13 mouse cellular contexts compared by ENCODE assay signal in the genomic region with DNA sequence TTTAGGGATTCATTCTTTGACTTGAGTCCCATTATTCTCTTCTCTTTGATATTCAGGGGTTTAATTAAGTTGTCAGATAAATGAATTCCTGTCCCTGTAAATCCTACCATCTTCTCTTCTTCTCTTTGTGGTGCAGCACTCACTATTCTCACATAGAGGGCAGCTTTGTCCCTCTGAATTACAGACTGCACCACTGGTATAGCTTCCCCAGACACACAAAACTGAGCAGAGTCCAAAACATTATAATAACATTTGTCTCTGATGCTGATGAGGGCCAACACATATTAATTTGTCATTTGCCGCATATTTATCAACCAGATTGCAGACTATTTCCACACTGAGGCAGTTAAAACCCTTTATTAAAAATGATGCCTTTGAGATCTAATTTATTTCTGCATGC.
DNase-seq lines count a peak whose midpoint lies in the region; ATAC-seq lines count a peak whose summit lies in the region.
"Had no signal": no experiment of that assay in that cellular context is flagged by ENCODE, and none has a peak within 500 bp of the region (broad histone marks: within the 10 kb centered on the region; RNA-seq: fewer than 3 reads in every experiment).

No protein-coding gene starts in this region.

- no peak for DNase-seq in forebrain, embryonic 10.5 days (ENCODE audit: extremely low spot score, low spot score)
- no peak for DNase-seq in neural tube, embryonic 10.5 days (ENCODE audit: extremely low spot score, low spot score)
- DNase-seq in layer of hippocampus, adult 9-10 months (ENCODE audit: low spot score): peak; percentile 13
- DNase-seq in left cerebral cortex, adult 18-20 months (ENCODE audit: low spot score in 2 of 2): no peak
- no peak for DNase-seq in frontal cortex, postnatal 14 days (ENCODE audit: low spot score in 2 of 2)
- DNase-seq: heart, adult 11 months; liver, postnatal 0 days had no signal

- peak; percentile 90 for ATAC-seq in forebrain, embryonic 13.5 days
- peak; percentile 79; the same call in 1 of the 2 replicates for ATAC-seq in neural tube, embryonic 13.5 days (ENCODE audit: low read depth)
- no peak for ATAC-seq in activated CD4-positive, CD25-positive, alpha-beta regulatory T cell, adult 4 months
- ATAC-seq: liver, postnatal 0 days had no signal

- no peak overlapping the region for H3K4me2 ChIP-seq in forebrain, embryonic 13.5 days
- no peak overlapping the region for H3K4me2 ChIP-seq in neural tube, embryonic 13.5 days
- H3K4me2 ChIP-seq: embryonic facial prominence, embryonic 12.5 days; limb, embryonic 13.5 days had no signal

- no peaks in the 10 kb centered on the region for H3K36me3 ChIP-seq in forebrain, embryonic 13.5 days (ENCODE audit: poor library complexity, severe bottlenecking)
- no peaks in the 10 kb centered on the region for H3K36me3 ChIP-seq in forebrain, embryonic 10.5 days (replicated peaks)
- H3K36me3 ChIP-seq in neural tube, embryonic 13.5 days: no peaks in the 10 kb centered on the region
- H3K36me3 ChIP-seq: embryonic facial prominence, embryonic 12.5 days; G1E; limb, embryonic 13.5 days had no signal

- no peaks in the 10 kb centered on the region; the same call in 1 of the 2 replicates for H3K9me3 ChIP-seq in forebrain, embryonic 13.5 days (replicated peaks)
- no peaks in the 10 kb centered on the region for H3K9me3 ChIP-seq in forebrain, embryonic 10.5 days
- H3K9me3 ChIP-seq in neural tube, embryonic 13.5 days: no peaks in the 10 kb centered on the region
- H3K9me3 ChIP-seq: embryonic facial prominence, embryonic 12.5 days; G1E; limb, embryonic 13.5 days had no signal

- H3K27ac ChIP-seq in forebrain, embryonic 13.5 days: no peak overlapping the region
- no peak overlapping the region for H3K27ac ChIP-seq in forebrain, embryonic 10.5 days
- H3K27ac ChIP-seq in neural tube, embryonic 13.5 days (replicated peaks): no peak overlapping the region
- H3K27ac ChIP-seq: embryonic facial prominence, embryonic 12.5 days; limb, embryonic 13.5 days had no signal

- WGBS in forebrain, embryonic 13.5 days: 78% methylated on average over 1 of the region's 1 CpGs
- 95% methylated on average over 1 of the region's 1 CpGs for WGBS in forebrain, embryonic 10.5 days
- 67% methylated on average over 1 of the region's 1 CpGs for WGBS in neural tube, embryonic 13.5 days

- no peaks in the 10 kb centered on the region for H3K4me1 ChIP-seq in forebrain, embryonic 13.5 days
- H3K4me1 ChIP-seq in forebrain, embryonic 10.5 days: no peaks in the 10 kb centered on the region
- H3K4me1 ChIP-seq in neural tube, embryonic 13.5 days (replicated peaks): no peaks in the 10 kb centered on the region
- H3K4me1 ChIP-seq: embryonic facial prominence, embryonic 12.5 days; limb, embryonic 13.5 days had no signal

- H3K4me3 ChIP-seq in forebrain, embryonic 13.5 days: no peak overlapping the region
- H3K4me3 ChIP-seq in forebrain, embryonic 10.5 days: no peak overlapping the region
- H3K4me3 ChIP-seq in neural tube, embryonic 13.5 days: no peak overlapping the region
- H3K4me3 ChIP-seq: embryonic facial prominence, embryonic 12.5 days; limb, embryonic 13.5 days had no signal

- H3K9ac ChIP-seq in forebrain, embryonic 13.5 days: no peak overlapping the region
- H3K9ac ChIP-seq in neural tube, embryonic 13.5 days: no peak overlapping the region
- H3K9ac ChIP-seq: embryonic facial prominence, embryonic 12.5 days; limb, embryonic 13.5 days; liver, postnatal 0 days had no signal

- H3K27me3 ChIP-seq in forebrain, embryonic 13.5 days: no peaks in the 10 kb centered on the region
- H3K27me3 ChIP-seq in forebrain, embryonic 10.5 days (ENCODE audit: poor library complexity, severe bottlenecking): no peaks in the 10 kb centered on the region
- no peaks in the 10 kb centered on the region for H3K27me3 ChIP-seq in neural tube, embryonic 13.5 days
- H3K27me3 ChIP-seq: embryonic facial prominence, embryonic 12.5 days; limb, embryonic 13.5 days had no signal
